Mouse (Mus musculus) kidney, adult 8-10 months (tissue): ENCODE measurements around the gene Nif3l1.

Experiments used
- DNase-seq, 2 experiments: peaks; one replicate each; pipeline ENCODE4 v3.0.0; 2022

Gene Nif3l1

DNA sequence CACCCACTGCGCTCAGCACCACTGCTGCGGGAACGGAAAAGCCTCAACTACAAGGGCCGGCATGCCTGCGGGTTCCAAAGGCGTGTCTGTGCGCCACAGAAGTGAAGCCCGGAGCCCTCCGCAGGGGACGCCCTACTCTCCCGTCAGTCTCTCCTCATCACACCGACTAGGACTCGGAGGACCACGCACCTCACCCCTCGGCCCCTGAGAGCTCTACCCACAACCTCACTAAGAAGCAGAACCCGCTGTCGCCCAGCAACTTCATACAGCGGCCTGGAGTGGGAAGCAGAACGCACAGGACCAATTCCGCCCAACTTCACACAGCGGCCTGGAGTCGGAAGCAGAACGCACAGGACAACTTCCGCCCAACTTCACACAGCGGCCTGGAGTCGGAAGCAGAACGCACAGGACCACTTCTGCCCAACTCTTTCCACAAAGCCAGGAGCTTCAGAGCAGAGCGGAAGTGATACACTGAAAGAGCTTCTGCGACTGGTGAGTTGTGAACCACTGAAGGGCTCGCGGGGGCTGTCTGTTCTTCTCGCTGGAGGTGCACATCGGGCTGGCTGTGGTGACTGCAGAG, at the start of gene Nif3l1, which contains the start of gene Ppil3:
Gene Nif3l1 (plus strand): TSS at position 9 of the 580 bp plus-strand sequence.
Gene Ppil3 (minus strand): TSS at position 344 of the 580 bp plus-strand sequence.
- peak; percentile 85 for DNase-seq

DNA sequence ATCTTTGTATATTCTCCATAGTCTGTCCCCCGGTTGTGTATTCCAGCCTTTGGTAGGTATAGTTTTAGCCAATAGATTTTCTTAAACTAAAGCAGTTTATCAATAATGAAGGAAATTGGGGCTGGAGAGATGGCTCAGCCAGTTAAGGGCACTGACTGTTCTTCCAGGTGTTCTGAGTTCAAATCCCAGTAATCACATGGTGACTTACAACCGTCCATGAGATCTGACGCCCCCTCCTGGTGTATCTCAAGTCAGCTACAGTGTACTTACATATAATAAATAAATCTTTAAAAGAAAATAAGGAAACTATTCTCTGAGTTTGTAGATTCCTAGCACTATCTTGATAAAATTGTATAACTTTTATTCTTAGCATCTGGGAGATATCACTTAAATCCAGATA, 49.6 kb upstream of the Nif3l1 start:
- DNase-seq: no peak

DNA sequence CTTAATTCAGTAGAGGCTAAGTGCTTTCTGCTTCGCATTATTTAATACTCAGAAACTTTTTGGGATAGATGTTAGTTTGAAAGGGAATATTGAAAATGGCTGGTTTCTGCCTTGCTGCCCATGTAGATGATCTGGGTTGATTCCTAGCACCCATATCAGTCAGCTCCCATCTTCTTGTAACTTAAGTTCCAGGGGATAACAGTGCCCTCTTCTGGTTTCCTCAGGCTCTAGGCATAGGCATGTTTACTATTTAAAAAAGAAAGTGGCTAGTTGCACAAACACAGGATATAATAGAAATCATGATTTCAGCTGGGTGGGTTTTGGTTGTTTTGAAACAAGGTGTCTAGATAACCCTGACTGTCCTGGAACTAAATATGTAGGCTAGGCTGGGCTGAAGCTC, 48.8 kb upstream of the Nif3l1 start:
- DNase-seq: no peak

DNA sequence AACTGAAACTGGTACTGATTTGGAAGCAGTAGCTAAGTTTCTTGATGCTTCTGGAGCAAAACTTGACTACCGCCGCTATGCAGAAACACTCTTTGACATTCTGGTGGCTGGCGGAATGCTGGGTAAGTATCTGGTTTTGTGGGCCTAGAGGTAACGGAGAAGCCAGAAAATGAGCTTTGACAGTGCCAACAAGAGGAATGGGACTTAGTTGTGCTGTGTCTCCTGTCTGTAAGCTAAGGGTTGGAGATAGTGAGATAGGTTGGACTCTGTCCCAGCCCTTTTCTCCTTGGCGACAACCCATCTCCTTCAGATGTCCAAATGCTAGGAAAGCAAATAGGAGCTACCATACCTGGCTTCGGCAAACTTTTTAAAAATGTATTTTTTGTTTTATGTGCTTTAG, 47.2 kb upstream of the Nif3l1 start:
- no peak for DNase-seq

DNA sequence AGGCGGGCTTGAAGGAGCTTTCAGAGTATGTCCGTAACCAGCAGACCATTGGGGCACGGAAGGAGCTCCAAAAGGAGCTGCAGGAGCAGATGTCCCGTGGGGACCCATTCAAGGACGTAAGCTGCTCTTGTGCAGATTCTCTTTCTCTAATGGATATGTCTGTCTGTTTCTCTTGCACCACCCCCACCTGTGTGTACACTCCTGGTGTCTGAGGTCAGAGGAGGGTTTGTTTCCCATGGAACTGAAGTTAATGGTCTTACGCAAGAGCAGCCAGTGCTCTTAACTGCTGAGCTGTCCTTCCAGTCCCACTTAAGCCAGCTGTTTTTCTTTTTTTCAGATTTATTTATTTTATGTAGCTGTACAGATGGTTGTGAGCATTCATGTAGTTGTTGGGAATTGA, 43.6 kb upstream of the Nif3l1 start:
- DNase-seq: no peak

DNA sequence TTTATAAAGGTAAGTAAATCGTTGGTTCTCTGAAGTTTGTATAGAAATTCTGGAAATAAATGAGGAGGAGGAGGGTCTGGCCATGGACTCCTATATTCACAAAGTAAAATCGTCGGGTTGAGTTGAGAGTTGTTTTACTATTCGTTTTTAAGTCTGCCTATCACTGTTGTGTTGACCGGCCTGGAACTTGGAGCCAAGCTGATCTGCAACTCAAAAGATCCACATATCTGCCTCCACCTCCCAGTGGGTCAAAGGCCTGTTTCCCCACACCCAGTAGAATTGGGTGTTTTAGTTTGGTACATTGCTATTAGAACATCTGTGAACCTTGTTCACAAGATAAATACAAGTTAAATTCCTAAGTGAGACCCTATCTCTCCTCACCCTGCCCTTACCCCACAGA, 41.2 kb upstream of the Nif3l1 start:
- DNase-seq: no peak

DNA sequence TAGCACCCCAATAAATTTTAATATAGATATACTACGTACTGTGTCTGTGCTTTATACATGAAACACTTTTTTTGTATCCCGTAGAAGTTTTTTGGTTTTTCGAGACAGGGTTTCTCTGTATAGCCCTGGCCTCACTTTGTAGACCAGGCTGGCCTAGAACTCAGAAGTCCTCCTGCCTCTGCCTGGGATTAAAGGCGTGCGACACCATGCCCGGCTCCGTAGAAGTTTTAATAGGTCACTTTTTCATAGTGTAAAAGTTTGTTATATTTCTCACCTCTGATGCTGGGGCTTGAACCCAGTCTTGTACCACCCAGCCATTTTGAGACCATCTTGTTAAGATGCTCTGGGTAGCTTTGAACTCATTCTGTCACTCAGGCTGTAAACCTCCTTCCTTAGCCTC, 37.6 kb upstream of the Nif3l1 start:
- DNase-seq: no peak

DNA sequence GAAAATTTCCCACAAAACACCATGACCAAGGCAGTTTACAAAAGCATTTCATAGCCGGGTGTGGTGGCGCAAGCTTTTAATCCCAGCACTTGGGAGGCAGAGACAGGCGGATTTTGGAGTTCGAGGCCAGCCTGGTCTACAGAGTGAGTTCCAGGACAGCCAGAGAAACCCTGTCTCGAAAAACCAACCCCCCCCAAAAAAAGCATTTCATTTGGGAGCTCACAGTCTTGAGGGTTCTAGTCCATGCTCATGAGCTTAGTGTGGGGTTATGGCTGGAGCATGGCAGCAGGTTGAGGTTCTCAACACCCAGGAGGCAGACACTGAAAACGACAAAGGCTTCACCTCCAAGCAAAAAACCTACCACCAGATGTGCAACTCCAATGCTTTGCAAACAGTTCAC, 36.8 kb upstream of the Nif3l1 start:
- DNase-seq: no peak

DNA sequence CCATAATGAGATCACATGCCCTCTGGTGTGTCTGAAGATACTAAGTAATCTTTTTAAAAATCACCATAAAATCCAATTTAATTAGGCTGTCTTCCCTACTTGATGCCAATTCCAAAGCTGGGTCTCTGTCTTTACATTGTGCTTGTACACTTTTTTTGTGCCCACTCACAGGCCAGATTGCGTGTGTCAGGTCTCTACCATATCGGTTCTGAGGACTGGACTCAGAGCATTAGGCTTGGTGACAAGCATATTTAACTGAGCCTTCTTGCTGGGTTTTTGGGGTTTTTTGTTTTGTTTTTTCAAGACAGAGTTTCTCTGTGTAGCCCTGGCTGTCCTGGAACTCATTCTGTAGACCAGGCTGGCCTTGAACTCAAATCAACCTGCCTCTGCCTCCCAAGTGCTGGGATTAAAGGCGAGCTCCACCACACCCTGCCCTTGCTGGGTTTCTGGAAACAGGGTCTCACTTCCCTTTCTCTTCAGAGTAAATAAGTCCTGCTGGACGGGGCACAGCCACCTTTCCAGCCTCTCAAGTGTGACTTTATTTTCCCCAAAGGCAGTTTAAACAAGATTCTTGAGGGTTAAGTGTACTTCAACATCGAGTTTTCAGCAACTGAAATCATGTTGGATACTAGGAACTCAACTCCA, 35.3 kb upstream of the Nif3l1 start:
- no peak for DNase-seq

DNA sequence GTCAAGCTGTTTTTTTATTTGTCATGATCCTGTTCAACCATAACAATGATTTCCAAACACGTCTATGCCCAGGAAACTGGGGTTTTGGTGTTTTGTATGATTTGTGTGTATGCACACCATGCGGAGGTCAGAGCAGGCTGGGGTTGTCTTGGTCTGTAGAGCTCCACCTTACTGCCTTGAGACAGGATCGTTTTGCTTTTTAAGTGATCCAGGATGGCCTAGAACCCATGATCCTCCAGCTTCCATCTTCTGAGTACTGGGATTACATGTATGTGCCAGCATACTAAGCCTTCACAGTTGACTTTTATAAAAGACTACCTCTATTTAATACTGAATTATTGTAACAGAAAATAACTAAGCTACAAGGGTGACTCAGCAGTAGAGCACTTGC, 34.8 kb upstream of the Nif3l1 start:
- no peak for DNase-seq

DNA sequence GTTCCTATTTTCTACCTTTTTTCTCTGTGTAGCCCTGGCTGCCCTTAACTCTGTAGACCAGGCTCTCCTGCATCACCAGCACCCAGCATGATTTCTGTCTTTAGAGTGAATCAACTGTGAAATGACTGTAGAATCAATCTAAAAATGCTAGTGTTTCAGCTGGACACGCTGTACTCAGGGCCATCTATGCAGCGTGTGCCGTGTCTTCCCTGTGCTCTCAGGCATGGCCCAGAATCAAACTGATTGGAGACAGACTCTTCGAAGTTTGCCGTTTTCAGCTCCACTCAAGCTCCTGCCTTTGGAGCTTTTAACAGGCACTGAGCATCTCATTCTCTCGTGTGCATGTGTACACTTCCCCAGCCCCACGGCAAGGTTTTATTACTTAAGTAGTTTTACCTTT, 34.2 kb upstream of the Nif3l1 start:
- no peak for DNase-seq

DNA sequence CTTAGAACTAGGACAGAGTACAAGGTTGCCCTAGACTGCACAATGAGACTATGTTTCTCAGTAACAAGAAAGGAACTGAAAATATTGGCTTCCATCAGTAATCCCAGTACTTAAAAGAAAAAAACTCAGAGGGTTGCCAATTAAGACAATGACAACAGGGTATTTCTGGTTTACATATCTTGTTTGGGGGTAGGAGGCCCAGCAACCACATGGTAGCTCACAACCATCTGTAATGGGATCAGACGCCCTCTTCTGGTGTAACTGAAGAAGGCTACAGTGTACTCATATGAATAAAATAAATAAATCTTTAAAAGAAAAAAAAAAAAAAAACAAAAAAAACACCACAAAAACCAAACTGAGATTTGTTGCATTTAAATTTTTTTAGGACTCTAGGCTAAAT, 29.5 kb upstream of the Nif3l1 start:
- DNase-seq: no peak

DNA sequence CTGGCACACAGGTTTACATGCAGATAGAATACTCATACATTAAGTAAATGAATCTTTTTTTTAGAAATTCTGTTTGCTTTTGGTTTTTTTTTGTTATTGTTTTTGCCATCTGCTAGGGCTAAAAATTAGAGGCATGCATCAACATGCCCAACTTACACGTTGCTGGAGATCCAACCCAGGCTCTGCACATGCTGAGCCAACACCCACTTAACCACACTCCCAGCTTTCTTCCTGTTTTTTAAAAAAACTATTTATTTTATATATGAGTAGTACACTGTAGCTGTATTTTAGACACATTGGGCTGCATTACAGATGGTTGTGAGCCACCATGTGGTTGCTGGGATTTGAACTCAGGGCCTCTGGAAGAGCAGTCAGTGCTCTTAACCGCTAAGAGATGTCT, 28.9 kb upstream of the Nif3l1 start:
- DNase-seq: no peak

DNA sequence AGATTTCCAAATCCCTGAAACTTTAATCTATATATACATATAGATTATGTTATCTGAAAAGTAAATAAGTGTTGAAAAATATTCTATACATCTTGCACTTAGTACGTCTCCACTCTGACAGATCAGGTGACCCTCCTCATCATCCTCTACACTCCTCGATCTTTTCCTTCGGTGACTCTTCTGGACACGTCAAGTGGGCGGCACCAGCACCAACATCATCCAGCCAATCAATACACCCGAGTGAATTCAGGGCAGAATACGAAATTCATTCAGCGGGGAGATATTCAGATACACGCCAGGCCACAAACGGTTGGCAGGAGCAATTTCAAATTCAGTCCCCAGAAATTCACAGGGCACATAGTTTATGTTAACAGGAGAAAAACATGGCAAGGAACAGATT, 24.9 kb upstream of the Nif3l1 start:
- no peak for DNase-seq

DNA sequence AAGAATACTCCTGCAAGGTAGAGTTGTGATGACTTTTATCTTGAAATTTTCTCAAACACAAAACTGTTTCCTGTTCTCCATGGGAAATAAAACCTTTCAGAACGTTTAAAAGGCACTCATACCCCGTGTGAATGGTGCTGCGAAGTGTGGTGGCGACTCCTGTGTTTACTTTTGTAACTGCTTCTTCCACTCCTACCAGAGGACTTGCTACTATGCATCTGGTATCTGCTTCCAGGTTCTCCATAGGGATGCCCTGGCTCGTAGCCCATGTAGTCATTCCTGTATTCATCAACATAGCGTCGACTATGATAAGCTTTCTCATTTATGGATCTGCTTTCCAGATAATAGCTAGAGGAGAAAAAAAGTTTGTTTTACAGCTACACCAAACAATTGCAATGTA, 24.0 kb upstream of the Nif3l1 start:
- DNase-seq: no peak

DNA sequence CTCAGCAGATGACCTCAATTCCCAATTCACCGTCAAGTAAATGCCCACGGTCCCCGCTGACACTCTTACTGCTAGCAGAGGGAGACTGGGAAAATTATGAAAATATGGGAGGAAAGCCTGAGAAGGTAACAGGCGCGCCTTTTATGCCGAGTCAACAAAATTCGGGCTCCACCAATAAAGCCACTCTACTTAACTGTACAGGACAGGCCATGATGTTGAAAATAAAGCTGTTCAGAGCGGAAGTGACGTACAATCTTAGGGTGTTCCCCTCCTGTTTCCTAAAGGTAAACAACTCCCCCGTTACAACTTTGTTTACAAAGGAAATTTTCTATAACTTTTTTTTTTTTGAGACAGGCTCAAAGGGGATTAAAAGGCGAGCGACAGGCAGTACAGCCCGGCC, 22.1 kb upstream of the Nif3l1 start:
- DNase-seq: peak; percentile 24 to 57

DNA sequence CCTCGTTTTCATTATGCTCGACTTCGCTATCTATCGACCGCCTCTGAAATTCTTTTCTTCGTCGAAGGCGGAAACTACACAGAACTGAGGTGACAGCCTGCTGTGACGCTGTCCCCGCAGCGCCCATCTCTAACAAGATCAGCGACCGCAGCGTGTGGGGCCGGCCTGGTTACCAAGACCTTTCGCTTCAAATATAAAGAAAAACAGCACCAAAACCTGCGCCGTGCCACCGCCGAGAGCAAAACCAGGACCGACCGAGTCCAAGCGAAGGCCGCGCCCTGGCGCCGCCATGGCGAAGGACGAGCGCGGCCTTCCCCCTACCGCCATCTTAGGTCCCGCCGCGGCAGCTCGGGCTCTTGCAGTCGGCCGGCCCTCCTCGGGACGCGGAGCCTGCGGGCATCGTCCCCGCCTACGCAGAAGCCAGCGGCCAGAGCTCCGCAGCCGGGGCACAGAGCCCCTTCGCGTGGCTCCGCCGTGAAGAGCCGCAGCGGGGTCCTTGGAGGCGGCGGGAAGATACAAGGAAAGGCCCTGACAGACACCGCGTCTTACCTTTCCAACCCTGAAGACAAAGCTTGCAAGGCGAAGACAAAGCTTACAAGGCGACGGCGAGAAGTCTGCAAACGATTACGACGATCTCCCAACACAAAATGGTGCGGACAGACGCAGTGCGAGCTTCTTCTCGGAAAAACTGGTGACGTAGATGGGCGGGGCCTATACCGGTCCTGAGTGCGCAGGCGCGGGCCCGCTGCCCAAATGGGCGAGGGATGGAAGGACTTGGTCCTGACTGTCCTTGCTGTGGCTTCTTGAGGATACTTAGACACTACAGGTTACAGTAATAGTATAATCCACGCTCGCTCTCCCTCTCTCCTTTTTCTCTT, 21.3 kb upstream of the Nif3l1 start, which contains the start of gene Clk1:
Gene Clk1 (minus strand): TSS at position 696 of the 878 bp plus-strand sequence.
- peak; percentile 97 to 98 for DNase-seq

DNA sequence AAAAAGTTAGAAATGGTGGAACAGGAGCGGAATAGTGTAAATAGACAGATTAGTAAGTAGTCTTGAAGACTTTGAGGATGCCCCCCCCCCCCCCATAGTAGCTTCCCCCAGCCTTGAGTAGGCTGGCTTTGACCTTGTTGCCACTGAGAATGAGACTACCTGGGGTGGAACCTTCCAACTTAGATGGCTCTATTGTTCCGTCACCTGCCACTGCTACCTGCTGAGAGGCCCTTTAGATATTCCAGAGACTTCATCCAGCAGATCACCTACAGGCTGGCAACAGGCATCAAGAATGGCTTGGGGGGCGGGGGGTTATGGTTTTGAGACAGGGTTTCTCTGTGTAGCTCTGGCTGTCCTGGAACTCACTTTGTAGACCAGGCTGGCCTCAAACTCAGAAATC, 20.4 kb upstream of the Nif3l1 start:
- DNase-seq: no peak

DNA sequence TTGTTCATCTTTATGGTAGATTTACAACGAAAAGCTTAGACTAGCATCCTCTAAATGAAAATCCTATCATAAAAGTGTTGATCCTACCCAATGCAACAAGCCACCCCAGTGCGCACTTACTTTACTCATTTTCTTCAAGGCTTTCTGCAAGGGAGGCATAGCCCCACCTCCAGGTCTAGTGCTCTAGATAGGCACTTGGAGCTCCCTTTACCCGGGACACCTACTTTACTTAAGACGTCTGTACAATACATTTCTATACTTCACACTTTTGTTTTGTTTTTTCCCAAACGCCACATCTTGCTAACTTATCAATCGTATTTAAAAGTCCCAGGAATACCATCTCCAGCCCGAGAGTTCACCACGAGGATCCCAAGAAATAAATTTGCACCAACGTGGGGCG, 260 bp upstream of the Nif3l1 start:
- no peak for DNase-seq

DNA sequence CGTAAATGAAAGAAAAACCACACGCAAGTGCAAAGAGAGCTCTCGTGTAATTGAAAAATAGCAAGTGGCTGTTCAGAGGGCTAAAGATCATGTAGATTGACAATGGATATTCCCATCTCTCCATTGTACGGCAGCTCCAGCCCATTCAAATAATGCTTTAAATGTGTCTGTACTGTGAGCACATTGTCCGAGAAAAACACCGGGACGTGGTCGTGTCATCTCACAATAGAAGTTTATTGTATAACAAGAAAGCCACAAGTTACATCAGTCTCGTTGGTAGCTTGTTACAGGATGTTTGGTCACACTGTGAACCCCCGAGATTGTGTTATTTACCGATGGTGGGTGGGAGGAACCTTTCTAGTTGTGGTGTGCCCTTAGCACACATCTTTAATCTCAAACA, 910 bp downstream of the Nif3l1 start:
- no peak for DNase-seq

DNA sequence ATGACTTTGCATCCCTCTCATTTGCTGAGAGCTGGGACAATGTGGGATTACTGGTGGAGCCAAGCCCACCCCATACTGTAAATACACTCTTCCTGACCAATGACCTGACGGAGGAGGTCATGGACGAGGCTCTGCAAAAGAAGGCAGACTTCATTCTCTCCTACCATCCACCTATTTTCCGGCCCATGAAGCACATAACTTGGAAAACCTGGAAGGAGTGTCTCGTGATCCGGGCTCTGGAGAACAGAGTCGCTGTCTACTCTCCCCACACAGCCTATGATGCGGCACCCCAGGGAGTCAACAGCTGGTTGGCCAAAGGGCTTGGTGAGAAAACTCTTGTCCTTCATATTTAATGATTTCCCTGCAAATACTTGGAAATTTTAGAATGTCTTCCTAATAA, 2.8 kb downstream of the Nif3l1 start:
- DNase-seq: peak; percentile 38 to 59

DNA sequence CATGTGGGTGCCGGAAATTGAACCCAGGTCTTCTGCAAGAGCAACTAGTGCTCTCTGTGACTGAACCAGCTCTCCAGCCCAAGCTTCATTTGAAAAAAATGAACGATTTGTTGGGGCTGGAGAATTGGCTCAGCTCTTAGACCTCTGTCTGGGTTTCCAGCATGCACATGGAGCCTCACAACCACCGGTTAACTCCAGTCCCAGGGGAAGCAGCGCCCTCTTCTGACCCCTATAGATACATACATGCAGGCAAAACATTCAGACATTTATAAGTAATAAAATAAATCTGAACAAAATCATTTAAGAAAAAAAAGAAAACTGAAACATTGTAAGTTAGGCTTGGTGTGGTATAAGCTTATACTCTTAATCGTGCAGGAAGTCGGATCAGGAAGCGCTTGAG, 3.4 kb downstream of the Nif3l1 start:
- no peak for DNase-seq

DNA sequence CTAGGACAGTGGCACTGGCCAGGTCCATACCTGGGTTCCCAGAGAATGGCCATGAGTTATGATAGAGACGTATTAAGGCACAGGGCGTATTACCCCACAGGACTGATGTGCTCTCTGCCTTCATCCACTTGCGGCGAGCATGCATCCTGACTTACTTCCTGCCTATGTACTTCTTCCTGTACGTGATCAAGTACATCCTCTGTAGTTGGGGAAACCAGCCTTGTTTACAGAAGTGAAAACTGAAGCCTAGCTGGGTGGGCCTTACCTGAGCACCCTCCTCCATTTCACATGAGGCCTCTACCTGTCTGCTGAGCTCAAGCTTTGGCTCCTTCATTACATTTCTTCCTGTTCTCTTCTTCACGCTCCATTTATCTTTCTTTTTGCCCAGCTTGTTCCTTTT, 9.4 kb downstream of the Nif3l1 start:
- no peak for DNase-seq

DNA sequence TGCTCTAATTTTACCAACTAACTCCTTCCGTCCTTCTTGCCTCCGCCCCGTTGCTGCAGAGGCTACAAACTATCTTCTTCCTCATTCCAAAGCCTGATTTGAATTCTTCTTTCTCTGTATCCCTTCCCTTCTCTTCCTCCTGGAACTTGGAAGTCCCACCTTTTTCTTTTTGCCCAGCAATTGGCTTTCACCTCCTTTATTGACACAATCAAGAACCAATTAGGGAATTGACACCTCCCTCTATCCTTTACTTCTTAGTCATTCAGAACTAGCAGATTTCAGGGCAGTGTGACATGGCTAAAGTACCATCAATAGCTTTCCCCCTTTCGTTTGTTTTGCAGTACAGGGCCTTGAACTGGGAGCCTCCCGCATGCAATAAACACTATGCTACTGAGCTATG, 13.2 kb downstream of the Nif3l1 start:
- DNase-seq: no peak
